Mouse (Mus musculus) monocyte, adult 2 months (primary cell): ENCODE data around the gene Hif1an.

Experiments used
- DNase-seq, 2 experiments: peaks; one replicate each; pipeline ENCODE4 v3.0.0; 2022; ENCODE audit warnings: low spot score in 2 of 2, low read depth in 1 of 2

Gene Hif1an

DNA sequence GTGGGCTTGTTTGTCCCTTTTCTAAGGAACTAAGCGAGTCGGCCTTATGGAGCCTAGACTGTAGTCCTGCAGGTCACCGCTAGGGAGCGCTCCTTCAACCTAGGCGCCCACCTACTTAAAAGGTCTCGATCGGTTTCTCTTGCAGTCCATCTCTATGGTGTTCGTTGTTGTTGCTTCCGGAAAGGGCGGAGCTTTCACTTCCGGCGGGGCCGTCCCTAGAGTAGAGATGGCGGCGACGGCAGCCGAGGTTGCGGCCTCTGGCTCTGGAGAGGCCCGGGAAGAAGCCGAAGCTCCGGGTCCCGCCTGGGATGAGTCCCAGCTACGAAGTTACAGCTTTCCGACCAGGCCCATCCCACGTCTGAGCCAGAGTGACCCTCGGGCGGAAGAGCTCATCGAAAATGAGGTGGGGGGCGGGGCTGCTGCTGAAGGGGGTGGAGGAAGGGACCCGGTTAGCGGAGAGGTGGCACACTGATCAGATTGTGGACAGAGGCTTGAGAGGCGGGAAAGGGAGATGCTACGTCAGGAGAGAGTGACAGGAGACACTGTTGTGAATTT is at the start of gene Hif1an:
Hif1an (plus strand) TSS at position 199 of the 555 bp plus-strand sequence.
- peak; percentile 89 to 91 for DNase-seq

DNA sequence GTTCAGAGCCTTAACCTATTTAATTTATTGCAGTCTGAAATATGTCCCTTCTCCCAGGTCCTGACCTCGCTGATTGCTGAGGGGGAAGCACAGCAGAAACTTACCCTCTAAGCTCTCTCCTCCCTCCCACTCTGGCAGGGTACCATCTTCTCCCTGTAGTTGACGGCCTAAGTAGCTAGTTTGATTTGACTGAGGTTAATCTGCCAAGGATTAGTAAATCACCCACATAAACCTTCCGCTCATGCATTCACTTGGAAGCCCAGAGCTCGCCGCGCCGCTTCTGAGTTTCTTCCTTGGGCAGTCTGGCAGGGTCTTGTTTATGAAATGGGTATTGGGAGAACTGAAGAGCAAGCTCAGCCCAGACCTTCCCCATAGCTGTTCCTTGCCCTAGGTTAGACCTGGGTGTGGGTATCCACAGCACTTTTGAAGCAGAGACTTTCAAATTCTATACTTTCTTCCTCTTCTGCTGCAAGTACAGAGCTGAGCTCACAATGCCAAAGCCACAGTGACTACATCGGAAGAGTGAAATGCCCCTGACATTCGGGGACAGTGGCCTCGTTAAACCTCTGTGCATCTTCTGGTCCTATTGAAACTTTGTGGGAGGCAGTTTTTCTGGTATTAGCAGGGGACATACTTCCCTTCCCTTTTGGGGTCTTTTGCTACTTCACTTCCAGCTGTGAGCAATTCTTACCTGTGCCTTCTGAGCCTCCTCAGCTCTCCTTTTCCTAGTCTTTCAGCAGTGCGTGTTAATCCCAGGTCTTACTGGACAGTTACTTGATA is 49.4 kb upstream of the Hif1an start:
- no peak for DNase-seq

DNA sequence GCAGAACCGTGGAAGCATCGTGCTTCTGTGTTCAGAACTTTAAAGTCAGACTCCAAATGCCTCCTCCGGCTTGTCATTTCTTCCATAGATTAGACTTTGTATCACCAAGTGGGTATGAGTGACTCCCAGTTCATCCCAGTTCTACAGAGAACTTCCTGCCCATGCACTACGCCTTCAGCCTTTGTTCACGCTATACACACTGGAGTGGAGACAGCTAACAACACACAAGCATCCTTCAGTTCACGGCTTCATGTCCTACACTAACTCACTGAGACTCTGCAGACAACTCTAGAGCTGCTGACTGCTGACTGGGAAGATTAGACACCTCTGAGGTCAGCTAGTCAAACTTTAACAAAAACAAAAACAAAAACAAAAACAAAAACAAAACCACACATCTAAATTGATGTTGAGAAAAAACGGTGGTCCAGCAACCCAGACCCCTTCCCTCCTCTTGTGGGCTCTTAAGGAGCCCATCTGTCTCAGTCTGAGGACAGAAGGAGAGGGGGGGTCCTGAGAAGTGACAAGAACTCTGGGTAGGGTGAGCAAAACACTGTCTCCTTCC is 48.6 kb upstream of the Hif1an start:
- DNase-seq, result no peak

DNA sequence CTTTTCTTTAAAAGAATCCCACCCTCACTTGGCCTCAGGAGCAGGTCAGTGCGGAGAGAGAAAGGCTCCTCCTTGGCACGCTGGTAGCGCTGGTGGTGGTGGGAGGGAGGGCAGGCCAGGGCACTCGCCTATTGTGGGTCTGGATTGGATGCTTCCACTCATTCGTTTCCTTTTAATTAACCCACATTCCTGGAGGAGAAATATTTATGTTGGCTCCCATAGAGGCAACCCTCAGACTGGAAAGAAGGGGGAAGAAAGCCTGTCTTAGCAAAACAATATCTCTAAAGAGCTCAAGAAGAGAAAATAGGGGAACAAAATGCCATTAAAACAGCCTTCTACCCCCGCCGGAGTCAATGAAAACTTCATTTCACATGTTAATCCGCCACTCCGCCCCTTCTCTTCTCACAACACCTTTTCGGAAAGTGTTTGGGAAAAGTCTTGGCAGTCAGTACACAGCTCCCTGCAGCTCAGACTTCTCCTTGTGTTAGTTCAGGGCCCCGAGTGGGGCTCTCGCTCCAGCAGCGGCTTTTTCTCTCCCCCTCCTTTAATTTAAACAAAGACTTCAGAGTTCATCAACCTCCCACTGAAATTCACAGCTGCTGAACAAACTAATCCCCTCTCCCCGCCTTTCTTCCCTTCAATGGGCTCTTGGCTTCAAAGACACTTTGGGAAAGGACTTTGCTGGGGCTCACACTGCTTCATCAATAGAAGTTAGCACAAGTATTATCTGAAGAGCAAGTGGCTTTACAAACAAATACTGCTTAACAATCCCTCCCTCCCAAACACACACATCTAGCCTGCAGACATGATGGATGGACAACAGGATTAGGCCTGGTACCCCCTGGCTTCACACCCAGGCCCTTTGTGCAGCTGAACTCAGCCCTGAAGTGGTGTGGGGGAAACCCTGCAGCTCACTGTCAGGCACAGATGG is 47.9 kb upstream of the Hif1an start:
- DNase-seq, result no peak

DNA sequence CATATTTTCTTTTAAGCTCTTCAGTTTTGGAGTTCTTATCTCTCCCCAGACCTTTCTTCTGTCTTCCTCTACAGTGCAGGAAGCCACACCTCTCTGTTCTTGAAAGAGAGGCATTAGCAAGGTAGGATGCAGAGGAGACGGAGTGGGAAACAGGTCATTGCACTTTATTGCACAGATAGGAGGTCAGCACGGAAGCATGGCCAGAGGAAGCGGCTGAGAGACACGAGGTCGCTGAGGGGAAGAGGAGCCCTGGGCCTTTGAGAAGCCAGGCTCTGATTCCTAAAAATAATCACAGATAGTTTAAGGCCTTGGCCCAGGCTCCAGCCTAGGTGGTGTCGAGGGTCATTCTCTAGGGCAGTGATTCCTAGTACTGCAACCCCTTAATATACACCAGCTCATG is 46.9 kb upstream of the Hif1an start:
- DNase-seq, result no peak

DNA sequence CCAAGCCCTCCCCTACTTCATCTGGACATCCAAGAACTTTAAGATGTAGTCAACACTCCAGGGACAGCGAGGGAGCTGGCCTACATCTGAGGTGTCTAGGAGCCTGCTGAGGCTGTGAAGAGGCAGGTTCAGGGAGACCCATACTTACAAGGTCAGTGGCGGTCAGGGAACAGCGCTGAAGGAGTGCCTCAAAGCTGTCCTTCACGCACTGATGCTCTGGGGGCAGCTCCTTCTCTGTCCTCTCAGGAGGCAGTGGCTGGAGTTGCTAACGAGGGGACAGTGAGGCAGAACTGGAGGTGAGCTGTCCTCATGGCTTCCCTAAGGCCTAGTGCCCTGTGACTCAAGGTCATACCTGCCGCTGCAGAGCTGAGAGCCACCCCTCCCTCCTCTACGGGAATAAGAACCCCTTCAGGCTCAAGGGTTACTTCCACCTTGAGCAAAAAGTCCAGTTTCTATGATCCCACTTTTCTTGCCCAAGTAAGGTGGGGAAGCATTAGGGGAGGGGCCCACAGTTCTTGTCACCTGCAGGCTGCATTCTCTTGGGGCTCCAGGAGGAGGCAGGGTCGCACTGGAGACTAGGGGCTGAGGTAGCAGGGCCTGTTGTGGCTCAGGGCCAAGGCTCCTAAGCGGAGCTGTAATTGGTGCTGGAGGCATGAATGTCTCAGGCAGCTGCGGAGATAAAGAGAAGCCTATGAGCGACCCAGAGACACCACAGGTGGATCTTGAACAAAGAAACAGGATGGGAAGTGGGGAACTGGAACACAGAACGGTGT is 44.5 kb upstream of the Hif1an start:
- DNase-seq, result no peak

DNA sequence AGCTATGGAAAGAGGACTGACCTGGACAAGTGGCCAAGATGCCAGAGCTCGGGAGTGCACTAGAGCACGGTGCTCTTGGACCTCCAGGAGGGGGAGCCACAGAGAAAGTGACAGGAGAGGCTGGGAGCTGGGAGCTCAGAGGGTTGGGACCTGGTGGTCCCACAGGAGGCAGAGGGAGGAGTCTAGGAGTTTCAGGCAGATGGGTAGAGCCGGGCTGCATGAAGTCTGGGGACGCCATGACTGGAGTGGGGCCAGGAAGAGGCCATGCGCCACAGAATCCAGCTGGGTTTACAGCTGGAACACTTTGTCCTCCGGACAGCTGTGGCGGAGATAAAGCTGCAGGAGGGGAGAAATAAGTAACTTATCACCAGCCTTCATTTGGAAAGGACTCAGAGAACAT is 43.5 kb upstream of the Hif1an start:
- DNase-seq, result no peak

DNA sequence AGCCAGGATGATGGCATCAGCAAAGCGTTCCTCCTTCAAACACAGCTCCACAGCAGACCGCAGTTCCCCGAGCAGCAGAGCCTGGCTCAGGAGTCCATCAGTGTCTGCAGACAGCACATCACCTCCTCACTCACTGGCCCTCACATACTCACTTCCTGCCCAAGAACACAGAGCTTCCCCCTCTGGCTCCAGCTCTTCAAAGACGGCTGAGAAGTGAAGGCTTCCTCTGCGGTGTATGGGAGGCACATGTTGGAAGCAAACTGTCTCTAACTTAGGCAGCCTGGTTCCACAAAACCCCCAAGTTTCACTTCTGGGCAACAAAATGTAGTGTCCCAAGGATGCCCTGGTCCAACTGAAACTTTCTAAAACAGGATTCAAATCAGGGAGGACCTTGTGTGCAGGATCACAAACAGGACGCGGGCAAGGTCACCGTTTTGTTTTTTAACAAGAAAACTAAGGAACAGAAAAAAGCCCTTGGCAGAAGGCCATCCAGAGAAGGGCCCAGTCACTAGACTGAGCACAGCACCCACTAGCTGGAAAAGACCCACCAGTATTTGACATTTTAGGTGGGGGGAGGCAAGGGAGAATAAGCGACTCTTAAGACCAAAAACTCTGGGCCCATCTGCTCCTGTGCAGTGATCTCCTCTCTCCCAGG is 37.0 kb upstream of the Hif1an start:
- DNase-seq, result no peak

DNA sequence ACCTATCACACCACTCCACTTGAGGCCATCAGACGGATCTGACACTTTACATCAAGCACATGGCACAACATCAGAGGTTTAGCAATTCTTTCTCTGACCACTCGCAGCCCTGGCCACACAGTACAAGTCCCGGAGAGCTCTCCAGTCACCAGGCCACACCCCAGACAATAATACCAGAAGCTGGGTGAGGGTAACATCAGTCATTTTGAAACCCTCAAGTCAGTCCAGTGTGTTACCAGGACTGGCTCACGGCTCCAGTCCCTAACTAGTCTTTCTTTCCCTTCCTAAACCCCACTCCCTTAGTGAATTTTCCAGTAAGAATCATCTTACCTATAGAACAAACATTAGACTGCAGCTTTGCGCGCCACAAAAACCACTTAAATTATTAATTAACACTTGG is 32.6 kb upstream of the Hif1an start:
- DNase-seq, result no peak

DNA sequence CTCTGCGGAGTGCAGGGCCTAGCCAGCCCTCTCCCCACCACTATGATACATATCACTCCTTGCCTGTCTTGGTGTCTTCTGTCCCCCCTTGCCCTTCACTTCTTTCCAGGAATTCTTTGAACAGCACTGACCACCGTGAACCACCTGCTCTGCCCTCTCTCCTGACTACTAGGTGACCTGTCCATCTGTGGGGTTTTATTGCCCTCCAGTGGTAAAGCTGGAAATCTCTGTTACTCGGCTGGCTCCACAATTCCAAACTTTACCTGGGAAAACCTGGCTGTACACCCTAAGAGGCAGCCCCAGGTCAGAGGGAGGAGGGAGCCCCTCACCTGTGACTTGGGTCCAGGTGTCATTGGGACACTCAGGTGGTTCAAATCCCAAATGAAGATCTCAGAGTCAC is 27.3 kb upstream of the Hif1an start:
- no peak for DNase-seq

DNA sequence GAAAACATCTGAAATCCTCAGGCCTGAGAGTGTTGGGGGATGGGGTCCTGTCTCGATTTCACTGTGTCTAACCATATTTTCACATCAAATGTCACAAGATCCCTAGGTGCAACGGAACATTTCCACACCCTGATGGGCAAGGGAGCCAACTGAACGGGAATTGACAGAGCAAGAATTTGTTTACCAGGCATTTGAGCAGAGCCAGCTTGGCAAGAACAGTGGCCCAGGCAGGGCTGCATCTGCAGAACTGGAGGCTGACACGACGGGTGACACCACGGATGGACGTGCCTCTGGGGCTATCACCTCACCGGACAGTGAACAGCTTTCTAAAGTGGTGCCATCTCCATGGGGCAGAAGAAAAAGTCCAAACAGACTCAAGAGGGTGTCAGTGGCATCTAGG is 25.2 kb upstream of the Hif1an start:
- DNase-seq, result no peak

DNA sequence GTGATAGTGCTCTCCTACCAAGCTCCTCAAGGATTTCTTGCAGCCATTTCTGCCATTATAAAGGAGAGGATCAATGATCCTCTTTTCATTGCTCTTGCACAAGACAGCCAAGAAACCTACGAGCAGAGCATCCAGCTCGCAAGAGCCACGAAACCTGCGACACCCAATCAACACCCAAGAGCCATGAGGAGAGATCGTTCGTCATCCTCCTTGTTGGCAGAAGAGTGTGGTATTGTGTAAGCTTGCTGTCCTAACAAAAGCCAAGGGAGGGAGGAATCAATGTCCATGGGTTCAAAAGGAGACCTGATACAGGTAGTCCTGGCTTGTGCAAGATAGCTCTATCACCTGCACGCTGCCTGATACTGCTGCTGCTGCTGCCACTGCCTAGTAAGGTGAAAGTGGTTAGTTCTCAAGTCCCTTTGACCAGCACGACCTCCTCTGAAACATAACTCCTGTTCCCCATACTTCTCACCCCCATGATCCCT is 19.9 kb upstream of the Hif1an start:
- DNase-seq, result no peak

DNA sequence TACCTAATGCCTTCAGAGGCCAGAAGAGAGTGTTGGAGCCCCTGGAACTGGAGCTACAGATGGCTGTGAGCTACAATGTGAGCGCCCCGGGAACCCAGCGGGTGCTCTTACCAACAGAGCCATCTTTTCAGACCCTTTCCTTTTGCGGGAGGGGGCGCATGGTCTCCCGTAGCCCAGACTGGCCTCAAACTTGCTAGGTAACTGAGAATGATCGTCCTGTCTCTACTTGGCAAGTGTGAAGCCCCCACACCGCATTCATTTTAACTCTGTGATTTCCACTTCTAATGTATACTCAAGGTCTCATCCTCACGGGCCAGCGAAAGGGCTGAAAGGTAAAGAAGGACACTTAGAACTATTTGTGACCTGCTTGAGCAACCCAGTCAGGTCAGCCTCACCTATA is 18.3 kb upstream of the Hif1an start:
- DNase-seq, result no peak

DNA sequence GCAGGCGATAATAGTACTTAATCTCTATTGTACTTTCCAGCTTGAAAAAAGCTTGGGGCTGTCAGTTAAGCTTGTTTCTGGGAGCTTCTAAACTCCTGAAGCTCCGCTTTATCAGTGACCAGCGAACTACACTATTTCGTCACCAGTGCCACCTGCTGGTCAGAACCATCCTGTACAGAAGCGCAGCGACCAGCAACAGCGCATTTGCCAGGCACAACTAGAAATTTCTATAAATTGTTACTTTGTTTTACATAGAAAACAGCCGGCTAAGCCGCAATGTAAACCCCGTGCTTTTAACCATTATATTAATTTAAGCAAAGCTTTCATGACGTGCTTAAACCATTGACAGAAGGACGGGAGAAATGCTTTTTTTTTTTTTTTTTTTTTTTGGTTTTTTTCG is 17.9 kb upstream of the Hif1an start:
- peak in 1 of 2 experiments; percentile 35 for DNase-seq

DNA sequence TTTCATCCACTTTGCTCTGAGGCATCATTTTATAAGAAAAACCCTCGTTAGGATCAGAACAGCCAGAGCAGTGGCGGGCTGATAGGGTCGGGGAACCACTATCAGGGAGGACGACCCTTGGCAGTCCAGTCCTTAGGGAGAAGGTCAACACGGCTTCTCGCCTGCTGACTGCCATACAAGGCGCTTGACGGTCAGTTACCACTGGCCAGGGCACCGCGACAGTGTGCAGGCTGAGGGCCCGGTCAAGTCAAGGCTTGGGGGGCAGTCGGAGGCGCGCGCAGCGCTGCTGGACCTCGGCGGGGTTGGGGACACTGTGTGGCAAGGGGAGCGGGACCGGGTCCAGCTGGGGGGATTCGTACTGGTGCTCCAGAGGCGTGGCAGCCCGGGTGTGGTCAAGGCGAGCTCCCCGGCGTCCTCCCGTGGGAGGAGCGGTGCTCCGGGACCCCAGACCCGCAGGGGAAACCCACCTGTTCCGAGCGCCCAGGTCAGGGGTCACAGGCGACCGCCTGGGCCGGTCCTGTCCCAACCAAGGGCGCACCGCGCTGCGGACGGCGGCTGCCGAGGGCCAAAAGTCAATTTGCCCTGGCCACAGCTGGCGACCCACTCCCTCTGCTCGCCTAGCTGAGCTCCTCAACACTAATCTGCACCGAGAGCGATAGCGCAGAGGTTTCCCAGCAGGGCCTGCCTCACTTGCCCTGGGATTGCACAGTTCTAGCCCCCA is 17.2 kb upstream of the Hif1an start, which contains the start of gene Sec31b:
Sec31b (minus strand) TSS at position 544 of the 721 bp plus-strand sequence.
- no peak for DNase-seq

DNA sequence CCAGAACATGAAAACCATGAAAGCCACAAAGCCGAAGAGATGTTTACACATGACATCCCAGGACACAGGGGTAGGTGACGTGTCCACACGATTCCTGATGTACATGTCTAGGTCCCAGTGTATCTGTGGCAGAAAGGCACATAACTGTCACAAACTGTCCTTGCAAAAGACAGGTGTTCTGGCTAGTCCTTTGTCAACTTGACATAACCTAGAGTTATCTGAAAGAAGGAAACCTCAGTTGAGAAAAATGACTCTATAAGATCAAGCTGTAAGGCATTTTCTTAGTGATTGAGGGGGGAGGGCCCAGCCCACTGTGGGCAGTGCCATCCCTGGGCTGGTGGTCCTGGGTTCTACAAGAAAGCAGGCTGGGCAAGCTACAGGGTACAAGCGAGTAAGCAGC is 9.9 kb upstream of the Hif1an start, which contains the start of gene Gm20538:
Gm20538 (minus strand) TSS at position 101 of the 400 bp plus-strand sequence.
- DNase-seq, result no peak

DNA sequence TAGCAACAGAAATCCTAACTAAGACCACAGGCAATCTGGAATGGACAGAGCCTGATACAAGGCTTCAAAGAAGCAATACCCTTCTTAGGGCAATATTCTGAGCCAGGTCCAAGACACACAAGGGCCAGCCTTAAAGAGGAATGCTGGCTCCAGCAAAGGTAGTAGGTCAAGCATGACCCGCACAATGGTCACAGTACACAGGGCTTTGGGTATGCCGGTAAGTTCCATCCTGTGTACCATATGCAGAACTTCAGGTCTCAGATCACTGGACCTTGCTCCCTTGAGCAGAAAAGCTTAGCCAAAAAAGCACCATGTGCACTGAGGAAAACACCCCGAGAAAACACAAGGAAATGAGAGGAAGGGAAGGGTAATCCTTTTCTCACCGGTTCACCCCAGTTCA is 9.4 kb upstream of the Hif1an start:
- no peak for DNase-seq

DNA sequence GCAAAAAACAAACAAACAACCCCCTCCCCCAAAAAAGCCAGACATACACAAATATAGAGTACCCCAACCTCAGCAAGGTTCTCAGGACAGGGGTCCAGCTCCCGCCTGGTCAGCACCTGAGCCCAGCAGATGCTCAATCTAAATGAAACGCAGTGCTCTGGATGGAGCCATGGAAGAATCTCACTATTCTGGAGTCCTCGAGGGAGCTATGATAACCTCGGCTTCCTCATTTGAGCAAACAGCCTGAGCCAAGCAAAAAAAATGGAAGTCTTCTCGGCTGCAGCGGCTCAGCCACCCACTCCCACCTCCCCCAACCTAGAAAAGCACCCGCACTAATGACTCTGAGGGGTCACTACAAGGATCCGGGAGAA is 8.2 kb upstream of the Hif1an start:
- no peak for DNase-seq

DNA sequence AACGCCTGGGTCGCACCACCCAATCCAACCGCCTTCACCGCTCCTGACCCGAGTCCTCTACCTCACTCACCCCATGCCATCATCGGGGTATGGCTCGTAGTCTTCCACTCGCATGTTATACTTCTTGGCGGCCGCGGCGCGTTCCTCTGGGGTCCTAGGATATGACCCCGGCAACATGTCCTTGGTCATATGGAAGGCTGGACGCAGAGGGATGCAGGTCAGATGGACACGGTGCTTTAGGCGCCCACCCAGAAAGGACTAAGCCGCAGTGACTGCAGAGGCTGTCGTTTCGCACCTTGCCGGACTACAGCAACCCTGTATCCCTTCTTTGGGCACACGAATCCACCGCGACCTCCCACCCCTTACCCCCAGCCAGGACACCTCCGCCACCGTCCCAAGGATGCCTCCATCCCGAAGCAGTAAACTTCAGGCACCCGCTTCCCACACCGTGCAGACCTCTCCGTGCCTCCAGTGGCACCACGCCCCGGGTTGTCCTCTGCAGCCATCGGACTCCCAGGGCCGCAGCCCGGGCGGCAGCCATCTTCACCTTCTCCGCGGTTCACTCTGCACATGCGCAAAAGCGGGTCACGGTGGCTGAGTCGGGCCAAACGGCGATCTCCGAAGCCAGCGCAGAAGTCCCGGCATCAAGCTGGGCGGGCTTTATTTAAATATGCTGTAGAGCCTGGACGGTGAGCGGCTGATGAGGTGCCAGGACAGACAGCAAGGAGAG is 7.6 kb upstream of the Hif1an start, which contains the start of gene Ndufb8:
Ndufb8 (minus strand) TSS at position 580 of the 730 bp plus-strand sequence.
- peak; percentile 83 to 89 for DNase-seq
